Mouse (Mus musculus) limb, embryonic 11.5 days (tissue): Measurements from ENCODE around the gene Strn4. TPM values are rescaled to one million over a fixed set of nuclear protein-coding genes. Genes with fewer than 3 reads are reported as not detected.

ENCODE experiments used
- polyA plus RNA-seq: library from polyadenylated mRNA; unstranded; fragments of >200 nt; fragmentation: Nextera tagmentation; extraction: Ambion mirVana; gene quantifications from 2 replicates; pipeline ENCODE4 v1.2.1, GENCODE M21; 2014

Gene Strn4
- polyA plus RNA-seq, 1 experiment from 2014 or later: 128 TPM

Other genes starting within 250 kb of the Strn4 start
- 31.0 and 36.5 TPM in 2 replicates for gene Arhgap35, start 200.9 kb upstream of the Strn4 start, polyA plus RNA-seq
- not detected in 2 replicates for gene Ceacam15, start 140.2 kb upstream of the Strn4 start, polyA plus RNA-seq
- not detected in 2 replicates for gene Ceacam9, start 94.0 kb upstream of the Strn4 start, polyA plus RNA-seq
- 261 and 266 TPM in 2 replicates for gene Ap2s1, start 77.5 kb upstream of the Strn4 start, polyA plus RNA-seq
- 28.5 and 30.9 TPM in 2 replicates for gene Slc1a5, start 34.5 kb upstream of the Strn4 start, polyA plus RNA-seq
- 25.4 and 29.3 TPM in 2 replicates for gene Fkrp, start 843 bp downstream of the Strn4 start, polyA plus RNA-seq
- 16.6 and 16.8 TPM in 2 replicates for gene Prkd2, start 27.0 kb downstream of the Strn4 start, polyA plus RNA-seq
- 14.6 and 15.7 TPM in 2 replicates for gene Dact3, start 59.4 kb downstream of the Strn4 start, polyA plus RNA-seq
- gene Gng8, start 75.9 kb downstream of the Strn4 start, polyA plus RNA-seq: 13.9 and 15.9 TPM in 2 replicates
- 0.24 and 0.44 TPM in 2 replicates for gene Ptgir, start 90.6 kb downstream of the Strn4 start, polyA plus RNA-seq
- gene Calm3, start 108.2 kb downstream of the Strn4 start, polyA plus RNA-seq: 176 and 201 TPM in 2 replicates
- gene Pnmal2, start 128.8 kb downstream of the Strn4 start, polyA plus RNA-seq: 4.8 TPM in 2 replicates
- gene Pnmal1, start 143.8 kb downstream of the Strn4 start, polyA plus RNA-seq: 2.0 and 2.1 TPM in 2 replicates
- 0.65 and 0.78 TPM in 2 replicates for gene Gm42372, start 167.2 kb downstream of the Strn4 start, polyA plus RNA-seq
- gene Ccdc8, start 176.8 kb downstream of the Strn4 start, polyA plus RNA-seq: 26.4 and 33.5 TPM in 2 replicates
- gene Ppp5c, start 212.0 kb downstream of the Strn4 start, polyA plus RNA-seq: 134 and 140 TPM in 2 replicates
- gene Hif3a, start 246.5 kb downstream of the Strn4 start, polyA plus RNA-seq: 8.9 and 9.6 TPM in 2 replicates